Mouse (Mus musculus) erythroblast, embryonic 14.5 days (primary cell): ENCODE measurements at regions not wholly inside any gene's neighbourhood (a gene's known extent, or its start where the extent isn't known, plus 50 kb on each side); places are given as distances from the start of the nearest gene placed in this dataset.

Source experiments
- GATA1 ChIP-seq: IDR thresholded peaks from 2 replicates; pipeline ENCODE4 v1.6.1; 2012; ENCODE audit warnings: low read length, inconsistent platforms, mixed read lengths
- TAL1 ChIP-seq: IDR thresholded peaks from 3 replicates; pipeline ENCODE4 v1.6.1; 2012; ENCODE audit warnings: low read length, inconsistent platforms, mixed read lengths

- TF ChIP-seq TAL1: no peak
- no peak for TF ChIP-seq GATA1
Observed at GRCm38 (mm10) chr5:132667316-132667715, 124.2 kb upstream of the Auts2 start.
